8 mouse cellular contexts compared by ENCODE assay signal in the genomic region with DNA sequence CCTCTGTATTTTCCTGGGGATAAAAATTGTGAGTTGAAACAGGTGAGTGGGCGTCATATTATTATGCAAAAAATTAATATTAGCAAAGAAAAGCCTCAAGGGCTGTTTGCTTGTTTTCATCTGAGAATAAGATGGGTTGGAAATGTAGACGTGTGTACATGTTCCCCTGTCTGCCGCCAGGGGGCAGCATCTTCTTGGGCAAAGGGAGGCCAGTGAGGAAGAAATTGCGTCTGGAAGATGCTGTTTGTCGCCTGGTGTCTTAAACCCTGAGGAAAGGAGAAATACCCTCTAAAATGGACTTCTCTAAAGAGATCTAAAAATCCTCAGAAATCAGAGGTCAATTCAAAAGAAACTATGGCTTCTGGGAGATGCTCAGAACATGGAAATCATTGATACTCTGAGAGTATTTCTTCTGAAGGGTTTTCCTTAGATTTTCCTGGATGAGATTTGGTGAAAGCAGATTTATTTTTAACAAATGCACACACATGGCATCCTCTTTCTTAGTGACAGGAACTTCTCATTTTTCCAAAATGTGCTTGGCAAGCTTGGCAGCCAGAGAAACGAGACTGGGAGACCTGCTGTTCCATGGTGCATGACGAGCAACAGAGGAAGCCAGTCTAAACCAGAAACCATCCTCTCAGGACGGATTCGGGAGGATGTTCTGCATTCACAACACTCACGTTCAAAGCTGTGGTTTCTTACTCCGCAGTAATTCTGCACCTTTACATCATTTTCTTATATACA.
DNase-seq lines count a peak whose midpoint lies in the region; ATAC-seq lines count a peak whose summit lies in the region.

No protein-coding gene starts in this region.

- H3K4me1 ChIP-seq in forebrain, embryonic 16.5 days (replicated peaks; ENCODE audit: control insufficient read depth, insufficient read depth, low read length): no peaks in the 10 kb centered on the region
- H3K4me1 ChIP-seq in hindbrain, embryonic 12.5 days: no peaks in the 10 kb centered on the region

- H3K4me2 ChIP-seq in forebrain, embryonic 16.5 days (ENCODE audit: low read length): no peak overlapping the region
- no peak overlapping the region for H3K4me2 ChIP-seq in hindbrain, embryonic 12.5 days (replicated peaks)

- WGBS in forebrain, embryonic 16.5 days: 26% methylated on average over 11 of the region's 11 CpGs
- 40% methylated on average over 11 of the region's 11 CpGs for WGBS in hindbrain, embryonic 12.5 days

- peak overlapping the region; percentile 66 for H3K27ac ChIP-seq in forebrain, embryonic 16.5 days (ENCODE audit: low read length)
- 0 out of 2 replicates have a peak overlapping the region, but pooled peaks have one; percentile 30 for H3K27ac ChIP-seq in hindbrain, embryonic 12.5 days

- no peaks in the 10 kb centered on the region for H3K36me3 ChIP-seq in forebrain, embryonic 16.5 days (ENCODE audit: control insufficient read depth, insufficient read depth)
- no peaks in the 10 kb centered on the region for H3K36me3 ChIP-seq in hindbrain, embryonic 12.5 days

- DNase-seq in adrenal gland, adult (ENCODE audit: inconsistent age in 2 of 2, low spot score in 1 of 2): peak; percentile 69 to 89
- peak; percentile 88 to 92 for DNase-seq in cerebellum, adult 18-20 months
- peak; percentile 72 to 88 for DNase-seq in layer of hippocampus, postnatal 25 days (ENCODE audit: extremely low spot score in 1 of 2, low spot score in 1 of 2)
- DNase-seq in right cerebral cortex, postnatal 14 days: peak; percentile 84

- no peak overlapping the region for H3K4me3 ChIP-seq in forebrain, embryonic 16.5 days (replicated peaks; ENCODE audit: low read length)
- H3K4me3 ChIP-seq in hindbrain, embryonic 12.5 days: no peak overlapping the region

- H3K9ac ChIP-seq in forebrain, embryonic 16.5 days (replicated peaks; ENCODE audit: low read depth, low read length): no peak overlapping the region
- H3K9ac ChIP-seq in hindbrain, embryonic 12.5 days: no peak overlapping the region

- H3K27me3 ChIP-seq in forebrain, embryonic 16.5 days (replicated peaks; ENCODE audit: control insufficient read depth, insufficient read depth, low read length): no peaks in the 10 kb centered on the region
- H3K27me3 ChIP-seq in hindbrain, embryonic 12.5 days: no peaks in the 10 kb centered on the region

- peak; percentile 93 for ATAC-seq in forebrain, embryonic 16.5 days
- ATAC-seq in hindbrain, embryonic 12.5 days (ENCODE audit: low FRiP score): peak; percentile 63; the same call in 1 of the 2 replicates
- ATAC-seq in megakaryocyte, adult 5-6 weeks (ENCODE audit: poor library complexity, severe bottlenecking): peak; percentile 71
- ATAC-seq in erythroid progenitor cell, adult 5-6 weeks (replicated peaks; ENCODE audit: low FRiP score, poor library complexity, severe bottlenecking): no peak

- no peaks in the 10 kb centered on the region for H3K9me3 ChIP-seq in forebrain, embryonic 16.5 days (ENCODE audit: control insufficient read depth, low read length)
- H3K9me3 ChIP-seq in hindbrain, embryonic 12.5 days (replicated peaks): no peaks in the 10 kb centered on the region
